Comparison of ENCODE assay signal across 9 mouse cellular contexts in genomic region chr8:35256958-35257357, GRCm38 (mm10).
DNase-seq lines count a peak whose midpoint lies in the region; TF ChIP-seq lines count a peak whose summit lies in the region.
"Had no signal": no experiment of that assay in that cellular context is flagged by ENCODE, and none has a peak within 500 bp of the region (broad histone marks: within the 10 kb centered on the region; RNA-seq: fewer than 3 reads in every experiment).

No protein-coding gene starts in this region.

- peak; percentile 44 for TF ChIP-seq CTCF in left cerebral cortex, adult 2 months (IDR thresholded peaks at IDR 0.05)

- DNase-seq in cerebellum, adult 9-10 months, result peak; percentile 12
- no peak for DNase-seq in cerebellum, adult 8-10 months
- DNase-seq in left cerebral cortex, adult 2 months (ENCODE audit: extremely low spot score in 1 of 2, low spot score in 2 of 2), result no peak
- DNase-seq in left cerebral cortex, postnatal 14 days (ENCODE audit: low spot score in 2 of 2), result no peak
- peak; percentile 39 for DNase-seq in brain, adult 2 months (ENCODE audit: low read depth, low spot score)
- DNase-seq in retina, embryonic 14.5 days (ENCODE audit: low spot score), result peak; percentile 24
- no peak for DNase-seq in heart, adult 9 months (ENCODE audit: low spot score in 2 of 2)
- DNase-seq in right cerebral cortex, postnatal 25 days, result no peak

- no peak overlapping the region for H3K27ac ChIP-seq in left cerebral cortex, adult 2 months
- H3K27ac ChIP-seq: heart, embryonic 13.5 days had no signal

- H3K4me3 ChIP-seq in left cerebral cortex, adult 2 months, result no peak overlapping the region
- H3K4me3 ChIP-seq: heart, embryonic 13.5 days had no signal

- intact Hi-C loops in left cerebral cortex, adult 2 months (cut with DNase I), result no loop called here
- intact Hi-C loops in left cerebral cortex, postnatal 14 days (cut with DNase I), result no loop called here

Comparison
In these comparisons a context has a peak if more than half of its experiments do, and no peak if none do; other contexts are left out.
1. DNase-seq: peak in cerebellum, adult 9-10 months (single experiment), brain, adult 2 months (single experiment) and retina, embryonic 14.5 days (single experiment); none in cerebellum, adult 8-10 months (single experiment), left cerebral cortex, adult 2 months (0 of 2), left cerebral cortex, postnatal 14 days (0 of 2), heart, adult 9 months (0 of 2) and right cerebral cortex, postnatal 25 days (single experiment).